Mouse (Mus musculus) lung, postnatal 0 days (tissue): ENCODE data around the gene H2-Eb1. TPM values are rescaled to one million over a fixed set of nuclear protein-coding genes. Genes with fewer than 3 reads are reported as not detected.
"Not testable (repeated sequence)": the region's sequence is repeated elsewhere in the genome, so short reads cannot be mapped to it uniquely, and the experiment has no call there.

ENCODE experiments used
- ATAC-seq: fragments of 200-750 bp; cut with Nextera tagmentation; 2 replicates; pipeline ENCODE4 v1.8.0; 2017; ENCODE audit warnings: moderate library complexity
- DNase-seq: peaks from one replicate; pipeline ENCODE4 v3.0.0-alpha.2; 2016; ENCODE audit warnings: low spot score
- H3K27ac ChIP-seq: fragments of 300-500 bp; sonication (generic); 2 replicates; pipeline ENCODE4 v1.5.1; 2014; ENCODE audit warnings: antibody characterized with exemption, mild to moderate bottlenecking, low read length, mixed read lengths
- H3K27me3 ChIP-seq: fragments of 300-500 bp; sonication (generic); replicated peaks from 2 replicates; pipeline ENCODE4 v1.6.1; 2014; ENCODE audit warnings: low read length, mixed read lengths; ENCODE audit not compliant: insufficient read depth
- H3K36me3 ChIP-seq: fragments of 300-500 bp; sonication (generic); 2 replicates; pipeline ENCODE4 v1.6.1; 2014; ENCODE audit warnings: low read length, mixed read lengths; ENCODE audit not compliant: insufficient read depth
- H3K4me1 ChIP-seq: fragments of 300-500 bp; sonication (generic); 2 replicates; pipeline ENCODE4 v1.6.1; 2014; ENCODE audit warnings: antibody characterized with exemption, low read depth, low read length, mixed read lengths; ENCODE audit not compliant: insufficient read depth
- H3K4me2 ChIP-seq: fragments of 300-500 bp; sonication (generic); replicated peaks from 2 replicates; pipeline ENCODE4 v1.6.1; 2014; ENCODE audit warnings: low read depth, mild to moderate bottlenecking, low read length, moderate library complexity, mixed read lengths
- H3K4me3 ChIP-seq: fragments of 300-500 bp; sonication (generic); 2 replicates; pipeline ENCODE4 v1.5.1; 2014; ENCODE audit warnings: low read depth, low read length
- H3K9ac ChIP-seq: fragments of 300-500 bp; sonication (generic); replicated peaks from 2 replicates; pipeline ENCODE4 v1.6.1; 2014; ENCODE audit warnings: low read depth, mild to moderate bottlenecking
- H3K9me3 ChIP-seq: fragments of 300-500 bp; sonication (generic); 2 replicates; pipeline ENCODE4 v1.6.1; 2016; ENCODE audit warnings: low read length, mixed read lengths
- CTCF ChIP-seq: IDR thresholded peaks from 2 replicates; pipeline ENCODE4 v1.5.1; 2016; ENCODE audit warnings: antibody characterized with exemption, mild to moderate bottlenecking
- EP300 ChIP-seq: IDR thresholded peaks from 2 replicates; pipeline ENCODE4 v1.6.1; 2016; ENCODE audit warnings: antibody characterized with exemption, mild to moderate bottlenecking, control low read depth
- WGBS: fragments of 180-500 bp; shearing (Covaris S2); extraction: QIAGEN DNeasy Blood & Tissue Kit; methylation state at CpG from one replicate; pipeline ENCODE4 v1.1.7; 2014; 5-methylcytosine and 5-hydroxymethylcytosine counted together
- polyA plus RNA-seq: library from polyadenylated mRNA; unstranded; fragments of >200 nt; fragmentation: Nextera tagmentation; extraction: Ambion mirVana; gene quantifications from 2 replicates; pipeline ENCODE4 v1.2.1, GENCODE M21; 2015

The H2-Eb1 gene
- polyA plus RNA-seq, 1 experiment from 2014 or later = 12.6 TPM

DNA sequence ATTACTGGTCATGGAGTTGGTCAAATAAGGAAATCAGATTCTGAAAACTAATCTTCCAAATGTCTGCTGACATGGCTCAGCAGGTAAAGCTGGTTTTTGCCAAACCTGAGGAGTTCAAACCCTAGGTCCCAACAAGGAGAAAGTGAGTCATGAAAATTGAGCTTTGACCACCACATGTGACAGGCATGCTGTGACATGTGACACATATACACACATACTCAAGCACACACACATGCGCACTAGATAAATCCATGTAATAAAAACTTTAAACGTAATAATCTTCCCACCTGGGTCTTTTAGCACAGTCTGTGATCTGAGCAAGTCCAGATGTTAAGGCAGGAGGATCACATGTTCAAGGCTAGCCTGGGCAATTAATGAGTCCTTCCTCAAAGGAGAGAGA lies 1.9 kb upstream of the H2-Eb1 start:
- ATAC-seq (no peak), DNase-seq (no peak)
- H3K9ac ChIP-seq = no peak overlapping the region
- TF ChIP-seq CTCF = no peak
- no peak for TF ChIP-seq EP300
- H3K27ac ChIP-seq = no peak overlapping the region
- WGBS = 69% methylated on average over 2 of the region's 2 CpGs
- no peaks in the 10 kb centered on the region for H3K9me3 ChIP-seq
- no peak overlapping the region for H3K4me3 ChIP-seq
- H3K4me1 ChIP-seq = no peaks in the 10 kb centered on the region
- no peak overlapping the region for H3K4me2 ChIP-seq
- H3K36me3 ChIP-seq = no peaks in the 10 kb centered on the region
- H3K27me3 ChIP-seq = no peaks in the 10 kb centered on the region

DNA sequence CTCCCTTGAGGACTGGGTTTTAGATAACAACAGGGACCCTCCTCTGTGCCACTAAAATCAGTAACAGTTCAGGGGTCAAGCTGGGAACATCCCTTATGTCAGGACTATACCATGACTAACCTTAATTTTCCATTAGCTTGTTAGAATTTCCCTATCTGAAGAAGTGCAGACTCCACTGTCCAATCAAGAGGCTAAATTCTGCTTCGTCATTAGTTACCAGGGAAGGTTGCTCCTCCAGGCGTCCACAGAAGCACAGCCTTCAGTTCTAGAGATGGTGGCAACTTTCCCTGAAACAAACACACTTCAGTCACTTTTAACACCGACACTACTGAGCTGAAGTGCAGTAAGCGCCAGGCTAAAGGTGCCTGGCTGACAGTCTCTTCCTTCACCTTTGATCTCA lies 916 bp upstream of the H2-Eb1 start:
- 7% methylated on average over 4 of the region's 4 CpGs for WGBS
- H3K4me2 ChIP-seq = no peak overlapping the region
- H3K4me1 ChIP-seq = no peaks in the 10 kb centered on the region
- ATAC-seq (peak; percentile 76), DNase-seq (peak; percentile 90)
- H3K27ac ChIP-seq = no peak overlapping the region
- no peaks in the 10 kb centered on the region for H3K27me3 ChIP-seq
- no peak overlapping the region for H3K4me3 ChIP-seq
- TF ChIP-seq CTCF (no peak), EP300 (no peak)
- H3K36me3 ChIP-seq = no peaks in the 10 kb centered on the region
- H3K9me3 ChIP-seq = no peaks in the 10 kb centered on the region
- no peak overlapping the region for H3K9ac ChIP-seq

DNA sequence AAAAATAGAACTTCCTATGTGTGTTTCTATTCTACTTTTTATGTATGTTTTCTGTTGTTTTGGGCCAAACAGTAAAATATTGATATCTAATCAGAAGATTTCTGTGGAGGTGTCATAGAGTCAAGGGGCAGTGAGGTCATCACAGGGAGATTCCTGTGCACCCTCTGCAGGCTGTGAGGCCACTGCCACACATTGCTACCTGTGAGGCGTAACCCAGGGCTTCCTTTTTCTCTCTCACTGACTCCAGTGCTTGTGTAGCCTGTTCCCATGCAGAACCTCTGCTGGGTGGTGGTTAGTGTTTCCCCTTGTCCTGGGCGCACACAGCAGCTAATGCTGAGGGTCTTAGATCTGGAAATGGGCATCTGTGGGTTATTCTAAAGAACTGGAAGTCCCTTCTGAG lies 740 bp downstream of the H2-Eb1 start:
- no peak for TF ChIP-seq EP300
- TF ChIP-seq CTCF = no peak
- WGBS = 88% methylated on average over 2 of the region's 2 CpGs
- Histone ChIP-seq H3K27ac (no peak overlapping the region), H3K4me1 (no peaks in the 10 kb centered on the region), H3K9me3 (no peaks in the 10 kb centered on the region), H3K4me2 (no peak overlapping the region), H3K9ac (no peak overlapping the region), H3K27me3 (no peaks in the 10 kb centered on the region), H3K36me3 (no peaks in the 10 kb centered on the region), H3K4me3 (no peak overlapping the region)
- ATAC-seq = no peak
- DNase-seq = no peak

DNA sequence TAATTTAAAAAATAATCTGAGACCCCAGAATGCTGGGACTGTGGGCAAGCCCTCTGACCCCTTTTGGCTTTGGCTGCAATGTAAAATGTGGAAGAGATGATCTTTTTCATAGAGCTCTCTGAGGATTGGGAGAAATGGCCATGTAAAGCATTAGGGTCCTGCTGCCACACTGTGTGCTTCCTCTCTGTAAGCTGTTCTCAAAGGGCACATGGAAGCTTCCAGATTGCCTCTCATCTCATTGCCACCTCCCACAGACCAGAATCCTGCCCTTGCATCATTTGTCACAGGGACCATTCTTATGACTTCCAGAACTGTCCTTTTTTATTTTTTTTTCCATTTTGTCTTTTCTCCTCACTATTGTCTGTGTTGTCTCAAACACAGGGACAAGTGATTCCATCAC lies 1.5 kb downstream of the H2-Eb1 start:
- ATAC-seq (no peak), DNase-seq (no peak)
- Histone ChIP-seq H3K4me2 (no peak overlapping the region), H3K4me3 (no peak overlapping the region), H3K36me3 (no peaks in the 10 kb centered on the region), H3K9me3 (no peaks in the 10 kb centered on the region), H3K9ac (no peak overlapping the region), H3K27ac (no peak overlapping the region), H3K27me3 (no peaks in the 10 kb centered on the region), H3K4me1 (no peaks in the 10 kb centered on the region)
- TF ChIP-seq CTCF (no peak), EP300 (no peak)

DNA sequence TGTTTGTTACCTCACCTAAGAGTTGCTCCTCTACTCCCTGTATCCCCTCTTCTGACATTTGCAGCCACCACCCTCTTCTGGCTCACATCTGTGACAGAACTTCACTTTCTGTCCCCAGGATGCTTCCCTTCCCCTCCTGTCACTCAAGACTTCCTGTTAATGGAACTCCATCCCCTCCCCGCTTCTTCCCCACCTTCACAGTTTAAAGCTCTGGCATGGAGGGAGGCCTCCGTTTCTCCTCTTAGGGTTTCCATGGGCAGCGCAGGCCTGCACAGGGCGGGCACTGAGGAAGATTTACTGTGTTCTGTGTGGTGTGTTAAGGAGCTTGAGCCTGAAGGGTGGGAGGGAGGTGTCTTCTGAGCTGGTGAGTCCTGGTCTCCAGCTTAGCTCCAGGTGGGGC lies 2.5 kb downstream of the H2-Eb1 start:
- H3K36me3 ChIP-seq = no peaks in the 10 kb centered on the region
- H3K4me2 ChIP-seq = no peak overlapping the region
- TF ChIP-seq CTCF (no peak), EP300 (no peak)
- 66% methylated on average over 4 of the region's 4 CpGs for WGBS
- no peaks in the 10 kb centered on the region for H3K9me3 ChIP-seq
- DNase-seq (no peak), ATAC-seq (no peak)
- H3K9ac ChIP-seq = no peak overlapping the region
- H3K27me3 ChIP-seq = no peaks in the 10 kb centered on the region
- no peaks in the 10 kb centered on the region for H3K4me1 ChIP-seq
- no peak overlapping the region for H3K27ac ChIP-seq
- H3K4me3 ChIP-seq = no peak overlapping the region

DNA sequence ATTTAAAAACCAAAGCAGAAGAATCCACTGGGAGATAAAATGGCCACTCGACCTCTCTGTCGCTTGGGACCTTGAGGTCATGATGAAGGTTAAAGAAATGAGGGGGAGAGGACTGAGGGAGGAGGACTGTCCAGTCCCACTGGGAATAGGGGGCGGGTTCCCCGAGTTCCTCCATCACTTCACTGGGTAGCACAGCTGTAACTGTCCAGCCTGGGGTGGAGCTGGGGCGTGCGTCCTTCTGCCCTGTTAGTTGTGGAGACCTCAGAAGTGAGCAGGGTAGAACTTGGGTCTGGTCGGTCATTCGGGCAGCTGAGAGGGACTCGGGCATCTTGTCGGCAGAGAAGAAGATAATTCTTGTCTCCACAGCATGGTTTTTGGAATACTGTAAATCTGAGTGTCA lies 3.6 kb downstream of the H2-Eb1 start:
- no peaks in the 10 kb centered on the region for H3K4me1 ChIP-seq
- H3K27ac ChIP-seq = no peak overlapping the region
- no peak for ATAC-seq

DNA sequence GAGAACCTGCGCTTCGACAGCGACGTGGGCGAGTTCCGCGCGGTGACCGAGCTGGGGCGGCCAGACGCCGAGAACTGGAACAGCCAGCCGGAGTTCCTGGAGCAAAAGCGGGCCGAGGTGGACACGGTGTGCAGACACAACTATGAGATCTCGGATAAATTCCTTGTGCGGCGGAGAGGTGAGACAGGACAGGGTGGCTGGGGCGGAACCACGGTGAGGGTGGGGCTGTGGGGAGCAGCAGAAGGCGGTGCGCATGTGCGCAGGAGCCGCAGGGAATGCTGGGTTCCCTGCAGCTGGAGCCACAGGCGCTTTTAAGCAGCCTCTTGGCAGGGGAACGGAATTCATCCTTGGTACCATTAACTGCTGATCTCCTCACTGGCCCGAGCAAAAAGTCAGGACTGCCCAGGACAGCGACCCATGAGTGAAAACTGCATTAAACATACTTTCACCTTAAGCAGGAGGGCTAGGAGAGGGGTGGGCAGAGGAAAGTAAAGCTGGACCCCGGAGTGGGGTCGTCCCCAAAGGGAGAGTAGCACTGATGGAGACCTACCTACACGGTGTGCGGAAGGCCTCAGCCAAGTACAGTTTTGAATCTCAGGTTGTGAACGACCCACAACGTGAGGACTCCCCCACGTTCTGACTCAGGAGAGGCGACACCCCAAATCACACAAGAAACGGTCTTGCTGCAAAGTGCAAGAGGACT lies 4.2 kb downstream of the H2-Eb1 start:
- ATAC-seq (peak; percentile 73), DNase-seq (peak; percentile 71)
- Histone ChIP-seq H3K4me3 (peak overlapping the region; percentile 51), H3K4me1 (no peaks in the 10 kb centered on the region), H3K27ac (no peak overlapping the region), H3K27me3 (no peaks in the 10 kb centered on the region), H3K4me2 (peak overlapping the region; percentile 61), H3K9me3 (no peaks in the 10 kb centered on the region), H3K9ac (peak overlapping the region; percentile 20; the same call in 1 of the 2 replicates), H3K36me3 (no peaks in the 10 kb centered on the region)
- 23% methylated on average over 38 of the region's 38 CpGs for WGBS
- no peak for TF ChIP-seq EP300
- TF ChIP-seq CTCF = no peak

More for the DNA sequence above, 3.6 kb downstream of the H2-Eb1 start:
- no peaks in the 10 kb centered on the region for H3K36me3 ChIP-seq
- peak overlapping the region; percentile 51 for H3K4me3 ChIP-seq
- no peak for DNase-seq
- no peaks in the 10 kb centered on the region for H3K9me3 ChIP-seq
- no peaks in the 10 kb centered on the region for H3K27me3 ChIP-seq
- H3K4me2 ChIP-seq = peak overlapping the region; percentile 61
- WGBS = 23% methylated on average over 10 of the region's 10 CpGs
- H3K9ac ChIP-seq = 0 out of 2 replicates have a peak overlapping the region, but pooled peaks have one; percentile 20
- TF ChIP-seq CTCF = no peak

DNA sequence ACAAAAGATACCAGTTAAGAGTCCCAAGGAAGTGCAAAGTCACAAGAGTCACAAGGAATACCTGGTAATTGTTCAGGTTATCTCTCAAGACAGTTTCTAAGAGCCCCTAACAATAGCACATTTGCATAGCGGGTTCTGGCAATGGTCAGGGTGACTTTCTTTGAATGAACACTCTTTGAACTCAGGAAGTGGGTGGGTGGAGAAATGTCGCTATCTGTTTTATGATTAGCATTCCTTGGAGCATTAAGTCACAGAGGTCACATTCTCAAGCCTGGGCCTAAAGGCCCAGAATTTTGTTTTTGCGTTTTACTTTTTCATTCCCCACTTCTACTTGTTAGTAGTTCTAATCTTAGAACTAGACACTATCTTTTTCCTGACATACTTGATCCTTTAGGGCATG lies 4.9 kb downstream of the H2-Eb1 start:
- not testable (repeated sequence) for H3K9me3 ChIP-seq, H3K4me3 ChIP-seq, H3K4me2 ChIP-seq, H3K4me1 ChIP-seq, ATAC-seq, H3K27me3 ChIP-seq, DNase-seq, H3K36me3 ChIP-seq, H3K9ac ChIP-seq, H3K27ac ChIP-seq
- 64% methylated on average over 3 of the region's 3 CpGs for WGBS
